Mouse (Mus musculus) central nervous system, embryonic 14 days (tissue): ENCODE data around the gene Olfr1336. TPM values are rescaled to one million over a fixed set of nuclear protein-coding genes. Genes with fewer than 3 reads are reported as not detected.

Source experiments
- polyA plus RNA-seq: library from polyadenylated mRNA; depleted of rRNA; stranded (reverse); fragments of >200 nt; gene quantifications from 2 replicates; pipeline ENCODE4 v1.2.3, GENCODE M21; 2012; rRNA removed

The Olfr1336 gene
- not detected in 2 replicates for polyA plus RNA-seq

DNA sequence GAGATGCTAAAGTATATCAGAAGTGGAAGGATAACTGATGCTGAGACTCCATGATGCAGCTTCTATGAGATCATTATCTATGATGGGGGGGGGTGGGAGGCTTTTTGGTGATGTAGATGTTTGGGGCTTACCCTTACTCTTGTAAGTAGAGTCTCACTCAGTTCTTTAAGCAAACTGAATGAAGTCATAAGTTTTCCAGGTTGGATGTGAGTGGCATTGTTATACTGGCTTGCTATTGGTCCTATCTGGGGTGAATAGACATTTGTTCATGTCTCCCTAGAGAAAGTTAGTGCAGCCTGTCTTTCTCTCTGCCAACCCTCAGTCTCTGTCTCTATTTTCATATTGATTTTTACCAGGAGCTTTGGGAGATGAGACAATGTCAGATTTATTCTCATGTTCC lies at the start of gene Olfr1336:
Gene Olfr1336, plus strand, starts transcription at position 301 of the 400 bp plus-strand sequence.

DNA sequence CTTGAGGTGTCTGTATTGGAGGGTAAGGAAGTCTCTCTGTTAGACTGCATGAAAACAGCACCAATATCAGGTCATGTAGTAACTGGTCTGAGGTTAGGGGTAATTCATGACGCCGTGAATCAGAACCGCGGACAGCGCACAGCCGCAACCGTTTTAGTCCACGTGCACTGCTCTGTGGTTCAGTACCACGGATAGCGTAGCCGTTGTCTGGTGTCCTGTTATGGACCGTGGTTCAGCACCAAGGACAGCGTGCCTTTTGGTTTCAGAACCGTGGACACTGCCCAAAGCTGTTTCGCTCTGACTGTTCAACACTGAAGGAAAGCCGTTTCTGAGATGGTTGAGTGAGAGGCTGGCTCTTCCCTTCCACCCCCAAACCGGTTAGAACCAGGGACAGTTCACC lies 45.9 kb upstream of the Olfr1336 start, which contains the start of gene Gm20715:
Gene Gm20715, plus strand, starts transcription at position 235 of the 400 bp plus-strand sequence.

GRCm38 (mm10) chr7:6438388-6438787 lies 17.6 kb upstream of the Olfr1336 start, which contains the start of gene Olfr1344:
Gene Olfr1344 (plus strand): TSS chr7:6438688.

DNA sequence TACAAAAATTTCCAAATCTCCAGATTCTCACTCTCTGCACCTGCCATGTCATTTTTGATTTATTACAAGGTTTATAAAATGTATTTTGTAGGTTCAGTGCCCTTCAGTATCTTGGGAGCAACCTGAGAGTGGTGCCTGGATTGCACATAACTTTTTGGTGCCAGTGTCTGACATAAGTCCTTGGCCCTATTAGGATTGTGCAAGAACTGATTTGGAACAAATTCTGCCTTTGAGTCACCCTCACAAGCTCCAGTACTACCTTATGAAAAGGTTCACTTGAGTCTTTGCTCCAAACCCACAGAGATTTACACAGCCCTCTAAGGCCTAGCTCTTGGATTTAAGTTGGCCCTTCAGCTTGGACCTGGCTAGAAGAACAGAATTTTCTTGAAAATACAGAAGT lies 11.0 kb downstream of the Olfr1336 start, which contains the start of gene Olfr1346:
Gene Olfr1346, plus strand, starts transcription at position 151 of the 400 bp plus-strand sequence.

GRCm38 (mm10) chr7:6486841-6487240 lies 30.9 kb downstream of the Olfr1336 start, which contains the start of gene Olfr5:
Gene Olfr5 (minus strand): TSS chr7:6486941.

GRCm38 (mm10) chr7:6499655-6500054 lies 43.7 kb downstream of the Olfr1336 start, which contains the start of gene Olfr1347:
Gene Olfr1347 (minus strand): TSS chr7:6499755.

GRCm38 (mm10) chr7:6508648-6509047 lies 52.7 kb downstream of the Olfr1336 start, which contains the start of gene Olfr1348:
Gene Olfr1348 (minus strand): TSS chr7:6508748.

Other genes with a start within 250 kb of the Olfr1336 start
- gene Zscan5b, start 233.9 kb upstream of the Olfr1336 start, polyA plus RNA-seq, result not detected in 2 replicates
- 0.20 TPM in 1 of 2 replicates, not detected in the other for gene Epp13, start 203.5 kb upstream of the Olfr1336 start, polyA plus RNA-seq
- gene Zfp667, start 169.6 kb upstream of the Olfr1336 start, polyA plus RNA-seq, result 7.8 and 8.1 TPM in 2 replicates
- gene Zfp583, start 124.9 kb upstream of the Olfr1336 start, polyA plus RNA-seq, result 9.2 and 10.7 TPM in 2 replicates
- gene Gm3854, start 112.4 kb upstream of the Olfr1336 start, polyA plus RNA-seq, result 3.1 and 3.6 TPM in 2 replicates
- 3.2 and 3.7 TPM in 2 replicates for gene Zfp78, start 92.9 kb upstream of the Olfr1336 start, polyA plus RNA-seq
- 16.5 and 17.0 TPM in 2 replicates for gene Zfp28, start 72.9 kb upstream of the Olfr1336 start, polyA plus RNA-seq
- 4.9 and 6.5 TPM in 2 replicates for gene Smim17, start 57.5 kb upstream of the Olfr1336 start, polyA plus RNA-seq
- 0.20 and 0.25 TPM in 2 replicates for gene Gm20715, start 45.9 kb upstream of the Olfr1336 start, polyA plus RNA-seq
- 0.21 and 0.23 TPM in 2 replicates for gene Olfr1344, start 17.5 kb upstream of the Olfr1336 start, polyA plus RNA-seq
- gene Olfr1346, start 10.9 kb downstream of the Olfr1336 start, polyA plus RNA-seq, result not detected in 2 replicates
- not detected in 2 replicates for gene Olfr5, start 30.8 kb downstream of the Olfr1336 start, polyA plus RNA-seq
- gene Olfr1347, start 43.6 kb downstream of the Olfr1336 start, polyA plus RNA-seq, result not detected in 2 replicates
- not detected in 2 replicates for gene Olfr1348, start 52.6 kb downstream of the Olfr1336 start, polyA plus RNA-seq
- gene Olfr1349, start 66.8 kb downstream of the Olfr1336 start, polyA plus RNA-seq, result 0.04 TPM in 2 replicates
- gene Olfr1350, start 108.7 kb downstream of the Olfr1336 start, polyA plus RNA-seq, result not detected in 2 replicates
- 14.9 and 30.8 TPM in 2 replicates for gene Zim1, start 240.3 kb downstream of the Olfr1336 start, polyA plus RNA-seq